Mouse (Mus musculus) G1E (cell line): Measurements from ENCODE around the gene Spred1. TPM values are rescaled to one million over a fixed set of nuclear protein-coding genes. Genes with fewer than 3 reads are reported as not detected.

ENCODE experiments used
- ATAC-seq: 2 replicates; pipeline ENCODE4 v1.8.0; 2016; ENCODE audit warnings: mild to moderate bottlenecking; ENCODE audit not compliant: insufficient number of reproducible peaks, poor library complexity, low FRiP score, severe bottlenecking; ENCODE audit errors: extremely low read depth
- DNase-seq: peaks from one replicate; pipeline ENCODE4 v3.0.0; 2012; ENCODE audit warnings: low spot score
- H3K27me3 ChIP-seq: 2 replicates; pipeline ENCODE4 v1.6.1; 2012; ENCODE audit warnings: mild to moderate bottlenecking, low read length, inconsistent platforms; ENCODE audit not compliant: insufficient read depth
- H3K36me3 ChIP-seq: replicated peaks from 2 replicates; pipeline ENCODE3; 2012; ENCODE audit warnings: mild to moderate bottlenecking, inconsistent platforms
- H3K4me1 ChIP-seq: 2 replicates; pipeline ENCODE4 v1.6.1; 2012; ENCODE audit warnings: low read depth, low read length, inconsistent platforms, mixed read lengths; ENCODE audit not compliant: insufficient read depth
- H3K4me3 ChIP-seq: 2 replicates; pipeline ENCODE4 v1.5.1; 2012; ENCODE audit warnings: low read depth, mild to moderate bottlenecking, inconsistent platforms, low read length, moderate library complexity, mixed read lengths
- H3K9me3 ChIP-seq: replicated peaks from 2 replicates; pipeline ENCODE4 v1.6.1; 2012; ENCODE audit warnings: inconsistent platforms
- CTCF ChIP-seq: IDR thresholded peaks from 2 replicates; pipeline ENCODE4 v1.5.1; 2012; ENCODE audit warnings: low read depth, low read length, inconsistent platforms, mixed read lengths
- GATA1 ChIP-seq: IDR thresholded peaks from 2 replicates; pipeline ENCODE4 v1.6.1; 2012; ENCODE audit warnings: borderline replicate concordance, low read length, inconsistent platforms, mixed read lengths
- GATA2 ChIP-seq: IDR thresholded peaks from 2 replicates; pipeline ENCODE4 v1.6.1; 2012; ENCODE audit warnings: low read depth, low read length, inconsistent platforms, borderline replicate concordance
- POLR2AphosphoS5 ChIP-seq: IDR thresholded peaks from 2 replicates; pipeline ENCODE4 v1.6.1; 2012; ENCODE audit warnings: low read depth, low read length, inconsistent platforms; ENCODE audit not compliant: insufficient replicate concordance
- TAL1 ChIP-seq: conservative IDR thresholded peaks from 2 replicates; pipeline ENCODE4 v1.6.1; 2012; ENCODE audit warnings: low read depth, low read length, inconsistent platforms, mixed read lengths
- polyA plus RNA-seq: library from polyadenylated mRNA; stranded (reverse); fragments of >175 nt; gene quantifications from 2 replicates; pipeline ENCODE4 v1.2.3, GENCODE M21; 2012
- total RNA-seq, 2 experiments: library from RNA; stranded (forward) in 1 of 2; stranded (reverse) in 1 of 2; fragments of 200-1000 nt in 1 of 2; fragments of >200 nt in 1 of 2; fragmentation: Nextera tagmentation in 1 of 2; gene quantifications; 2 replicates each; pipeline ENCODE4 v1.2.3; 2014 to 2017

Spred1 gene
- total and polyA plus RNA-seq, 3 experiments, result 3.9 to 78.1 (median 42.1) TPM

GRCm38 (mm10) chr2:117113262-117113661 is 7.9 kb upstream of the Spred1 start:
- ATAC-seq (no peak), DNase-seq (no peak)
- Histone ChIP-seq H3K9me3 (no peaks in the 10 kb centered on the region), H3K36me3 (no peaks in the 10 kb centered on the region), H3K27me3 (no peaks in the 10 kb centered on the region), H3K4me3 (no peak overlapping the region), H3K4me1 (peaks cover 7% of the 10 kb centered on the region; the same call in 1 of the 2 replicates)
- TF ChIP-seq CTCF (no peak), TAL1 (no peak), GATA1 (no peak), POLR2AphosphoS5 (no peak), GATA2 (no peak)

GRCm38 (mm10) chr2:117113762-117114161 is 7.4 kb upstream of the Spred1 start:
- ATAC-seq (no peak), DNase-seq (no peak)
- H3K4me1 ChIP-seq, result peaks cover 7% of the 10 kb centered on the region; the same call in 1 of the 2 replicates
- no peaks in the 10 kb centered on the region for H3K9me3 ChIP-seq
- no peak overlapping the region for H3K4me3 ChIP-seq
- no peaks in the 10 kb centered on the region for H3K27me3 ChIP-seq
- H3K36me3 ChIP-seq, result no peaks in the 10 kb centered on the region
- TF ChIP-seq CTCF, result no peak
- no peak for TF ChIP-seq TAL1
- TF ChIP-seq GATA1, result no peak
- TF ChIP-seq GATA2, result no peak
- no peak for TF ChIP-seq POLR2AphosphoS5

GRCm38 (mm10) chr2:117118516-117118915 is 2.7 kb upstream of the Spred1 start:
- H3K9me3 ChIP-seq, result no peaks in the 10 kb centered on the region
- H3K27me3 ChIP-seq, result no peaks in the 10 kb centered on the region
- peaks cover 16% of the 10 kb centered on the region for H3K4me1 ChIP-seq
- no peaks in the 10 kb centered on the region for H3K36me3 ChIP-seq
- no peak for ATAC-seq
- DNase-seq, result no peak
- TF ChIP-seq TAL1 (no peak), CTCF (no peak)
- no peak overlapping the region for H3K4me3 ChIP-seq

DNA sequence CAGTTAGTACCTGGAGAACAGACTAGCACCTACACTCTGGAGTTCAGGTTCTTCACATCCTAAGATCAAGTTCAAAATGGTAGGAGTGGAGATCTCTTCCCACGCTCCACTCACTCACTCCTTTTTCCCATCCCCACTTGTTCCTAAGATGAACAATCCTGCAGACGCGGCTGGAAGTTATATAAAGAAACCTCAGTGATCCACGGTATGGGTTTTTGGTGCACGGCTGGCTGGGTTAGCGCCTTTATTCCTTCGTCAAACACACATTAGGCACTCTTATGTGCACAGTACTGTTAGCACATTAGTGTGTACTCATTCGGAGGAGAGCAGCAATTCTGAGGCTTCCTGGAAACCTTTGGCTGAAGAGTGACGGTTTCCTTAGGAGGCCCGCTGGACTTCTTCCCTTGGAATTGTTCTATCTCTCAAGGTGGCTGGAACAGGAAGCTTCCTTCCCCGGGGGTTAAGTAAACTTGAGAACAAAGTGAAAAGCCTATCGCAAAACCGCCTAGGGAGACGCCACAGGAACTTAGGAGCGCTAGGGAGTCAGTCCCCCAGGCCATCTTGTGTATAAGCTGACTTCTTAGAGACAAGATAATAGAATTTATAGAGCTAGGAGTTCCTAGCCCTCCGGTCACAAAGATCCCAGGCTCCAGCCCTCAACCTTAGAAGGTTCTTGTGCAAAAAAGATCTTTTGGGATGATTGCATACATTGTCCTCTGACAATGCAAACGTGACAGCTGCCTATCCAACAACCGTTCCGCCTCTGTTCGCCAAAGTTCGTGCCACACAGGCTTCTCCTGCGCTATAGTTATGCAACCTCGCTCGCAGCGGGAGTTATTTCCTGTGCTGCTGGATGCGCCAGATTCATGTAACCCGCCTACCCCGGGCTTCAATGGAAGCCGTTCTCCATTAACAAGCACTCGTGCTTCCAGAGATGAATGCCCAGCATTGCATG is 1.6 kb upstream of the Spred1 start:
- H3K36me3 ChIP-seq, result no peaks in the 10 kb centered on the region
- peak; percentile 31 for DNase-seq
- peaks cover 21% of the 10 kb centered on the region for H3K4me1 ChIP-seq
- TF ChIP-seq CTCF, result no peak
- TF ChIP-seq GATA1, result no peak
- TF ChIP-seq TAL1, result no peak
- no peak for TF ChIP-seq POLR2AphosphoS5
- no peak for TF ChIP-seq GATA2
- no peaks in the 10 kb centered on the region for H3K9me3 ChIP-seq
- H3K27me3 ChIP-seq, result no peaks in the 10 kb centered on the region
- ATAC-seq, result no peak
- H3K4me3 ChIP-seq, result peak overlapping the region; percentile 95

- peak overlapping the region; percentile 95 for H3K4me3 ChIP-seq
- ATAC-seq, result peak; percentile 36; the same call in 1 of the 2 replicates
- no peaks in the 10 kb centered on the region for H3K36me3 ChIP-seq
- TF ChIP-seq GATA2 (no peak), CTCF (no peak), GATA1 (no peak), POLR2AphosphoS5 (no peak), TAL1 (no peak)
- H3K9me3 ChIP-seq, result no peaks in the 10 kb centered on the region
- peaks cover 20% of the 10 kb centered on the region for H3K4me1 ChIP-seq
- peak; percentile 84 for DNase-seq
- no peaks in the 10 kb centered on the region for H3K27me3 ChIP-seq
Measured at GRCm38 (mm10) chr2:117120246-117121211, 645 bp upstream of the Spred1 start.

GRCm38 (mm10) chr2:117121984-117122605 is 921 bp downstream of the Spred1 start:
- Histone ChIP-seq H3K4me1 (peaks cover 22% of the 10 kb centered on the region), H3K9me3 (no peaks in the 10 kb centered on the region), H3K4me3 (peak overlapping the region; percentile 95), H3K36me3 (peaks cover 3% of the 10 kb centered on the region), H3K27me3 (no peaks in the 10 kb centered on the region)
- no peak for ATAC-seq
- TF ChIP-seq GATA1 (no peak), POLR2AphosphoS5 (no peak), TAL1 (no peak), CTCF (no peak), GATA2 (no peak)
- DNase-seq, result peak; percentile 12
